Mouse (Mus musculus): ENCODE data around the gene Tmem141. TPM values are rescaled to one million over a fixed set of nuclear protein-coding genes. Genes with fewer than 3 reads are reported as not detected.

Gene Tmem141
- polyA plus RNA-seq, 1 experiment = 32.6 TPM

- TF ChIP-seq POLR2A (IDR thresholded peaks at IDR 0.05; ENCODE audit: insufficient read length, low read depth) (no peak), POLR2AphosphoS2 (IDR thresholded peaks at IDR 0.05; ENCODE audit: insufficient read length, low read depth) (peak; percentile 57), CEBPB (IDR thresholded peaks at IDR 0.05; ENCODE audit: insufficient read depth, poor library complexity, severe bottlenecking) (no peak)
- Histone ChIP-seq H3K4me3 (no peak overlapping the region), H3K79me2 (ENCODE audit: control insufficient read depth, insufficient read depth) (no peaks in the 10 kb centered on the region), H3K4me2 (ENCODE audit: low read depth) (no peak overlapping the region), H3K27me3 (ENCODE audit: control insufficient read depth, insufficient read depth, insufficient read length) (no peaks in the 10 kb centered on the region), H3K36me3 (ENCODE audit: control insufficient read depth, insufficient read depth) (peaks cover 31% of the 10 kb centered on the region), H3ac (ENCODE audit: control insufficient read depth, insufficient read length) (no peak overlapping the region)
Observed at GRCm38 (mm10) chr2:25588227-25588907, 33.4 kb downstream of the Tmem141 start.

GRCm38 (mm10) chr2:25587290-25587689, 34.5 kb downstream of the Tmem141 start:
- Histone ChIP-seq H3ac (ENCODE audit: control insufficient read depth, insufficient read length) (no peak overlapping the region), H3K27me3 (ENCODE audit: control insufficient read depth, insufficient read depth, insufficient read length) (no peaks in the 10 kb centered on the region), H3K4me2 (ENCODE audit: low read depth) (no peak overlapping the region), H3K36me3 (ENCODE audit: control insufficient read depth, insufficient read depth) (peaks cover 27% of the 10 kb centered on the region), H3K79me2 (ENCODE audit: control insufficient read depth, insufficient read depth) (no peaks in the 10 kb centered on the region), H3K4me3 (no peak overlapping the region)
- TF ChIP-seq POLR2AphosphoS2 (IDR thresholded peaks at IDR 0.05; ENCODE audit: insufficient read length, low read depth) (peak; percentile 71), REST (IDR thresholded peaks at IDR 0.05; ENCODE audit: insufficient read depth, insufficient read length) (no peak), MYOD1 (IDR thresholded peaks at IDR 0.05; ENCODE audit: control insufficient read depth in 1 of 3, insufficient read length in 2 of 3, low read depth in 2 of 3) (no peak), USF1 (IDR thresholded peaks at IDR 0.05; ENCODE audit: low read depth) (no peak)

DNA sequence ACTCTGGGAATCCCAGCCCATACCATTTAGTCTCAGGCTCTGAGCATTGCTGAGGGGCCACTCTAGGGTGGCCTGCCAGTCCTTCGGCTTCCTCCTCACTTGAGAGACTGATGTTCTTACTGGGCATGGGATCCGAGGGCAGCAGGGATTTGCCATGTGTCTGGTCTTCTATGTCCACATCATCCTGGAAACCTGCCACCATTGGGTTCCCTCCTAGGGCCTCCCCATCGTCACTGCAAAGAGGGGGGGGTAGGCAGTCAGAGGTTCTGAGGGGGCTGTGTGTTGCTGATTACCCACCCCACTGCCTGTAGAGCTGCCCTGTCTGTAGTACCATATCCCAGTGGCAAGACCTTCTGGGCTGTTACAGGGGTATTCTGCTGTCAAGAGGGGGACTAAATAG, 36.2 kb downstream of the Tmem141 start:
- Histone ChIP-seq H3ac (ENCODE audit: control insufficient read depth, insufficient read length) (no peak overlapping the region), H3K36me3 (ENCODE audit: control insufficient read depth, insufficient read depth) (peaks cover 12% of the 10 kb centered on the region), H3K79me2 (ENCODE audit: control insufficient read depth, insufficient read depth) (no peaks in the 10 kb centered on the region), H3K27me3 (ENCODE audit: control insufficient read depth, insufficient read depth, insufficient read length) (no peaks in the 10 kb centered on the region), H3K4me3 (no peak overlapping the region), H3K4me2 (ENCODE audit: low read depth) (no peak overlapping the region)
- no peak for TF ChIP-seq POLR2A (IDR thresholded peaks at IDR 0.05; ENCODE audit: insufficient read length, low read depth)
- no peak for TF ChIP-seq TCF3 (IDR thresholded peaks at IDR 0.05; ENCODE audit: insufficient read length, low read depth)
- no peak for TF ChIP-seq MYOG (IDR thresholded peaks at IDR 0.05; ENCODE audit: control insufficient read depth in 1 of 3, insufficient read depth in 1 of 3, insufficient read length in 2 of 3, low read depth in 2 of 3)
- TF ChIP-seq MYOD1 (IDR thresholded peaks at IDR 0.05; ENCODE audit: control insufficient read depth in 1 of 3, insufficient read length in 2 of 3, low read depth in 2 of 3) = no peak
- TF ChIP-seq REST (IDR thresholded peaks at IDR 0.05; ENCODE audit: insufficient read depth, insufficient read length) = no peak
- no peak for TF ChIP-seq USF1 (IDR thresholded peaks at IDR 0.05; ENCODE audit: low read depth)
- no peak for TF ChIP-seq MAX (IDR thresholded peaks at IDR 0.05; ENCODE audit: low read depth)

- Histone ChIP-seq H3K4me2 (ENCODE audit: low read depth) (no peak overlapping the region), H3K36me3 (ENCODE audit: control insufficient read depth, insufficient read depth) (peaks cover 8% of the 10 kb centered on the region), H3ac (ENCODE audit: control insufficient read depth, insufficient read length) (no peak overlapping the region), H3K4me3 (no peak overlapping the region), H3K79me2 (ENCODE audit: control insufficient read depth, insufficient read depth) (no peaks in the 10 kb centered on the region), H3K27me3 (ENCODE audit: control insufficient read depth, insufficient read depth, insufficient read length) (no peaks in the 10 kb centered on the region)
- no peak for TF ChIP-seq E2F4 (IDR thresholded peaks at IDR 0.05; ENCODE audit: insufficient read depth)
Observed at GRCm38 (mm10) chr2:25584856-25585255, 36.9 kb downstream of the Tmem141 start.

GRCm38 (mm10) chr2:25584152-25584551, 37.7 kb downstream of the Tmem141 start:
- H3K4me2 ChIP-seq (ENCODE audit: low read depth) = no peak overlapping the region
- H3K36me3 ChIP-seq (ENCODE audit: control insufficient read depth, insufficient read depth) = peaks cover 5% of the 10 kb centered on the region
- H3K27me3 ChIP-seq (ENCODE audit: control insufficient read depth, insufficient read depth, insufficient read length) = no peaks in the 10 kb centered on the region
- H3K79me2 ChIP-seq (ENCODE audit: control insufficient read depth, insufficient read depth) = no peaks in the 10 kb centered on the region
- TF ChIP-seq USF1 (IDR thresholded peaks at IDR 0.05; ENCODE audit: low read depth) (no peak), SRF (IDR thresholded peaks at IDR 0.05; ENCODE audit: control insufficient read depth, insufficient read length, low read depth) (no peak), MYOG (IDR thresholded peaks at IDR 0.05; ENCODE audit: control insufficient read depth in 1 of 3, insufficient read depth in 1 of 3, insufficient read length in 2 of 3, low read depth in 2 of 3) (no peak), TCF12 (IDR thresholded peaks at IDR 0.05; ENCODE audit: insufficient read depth, poor library complexity, severe bottlenecking) (no peak), TCF3 (IDR thresholded peaks at IDR 0.05; ENCODE audit: insufficient read length, low read depth) (no peak), CEBPB (IDR thresholded peaks at IDR 0.05; ENCODE audit: insufficient read depth, poor library complexity, severe bottlenecking) (no peak), REST (IDR thresholded peaks at IDR 0.05; ENCODE audit: insufficient read depth, insufficient read length) (no peak), MYOD1 (IDR thresholded peaks at IDR 0.05; ENCODE audit: control insufficient read depth in 1 of 3, insufficient read length in 2 of 3, low read depth in 2 of 3) (no peak), E2F4 (IDR thresholded peaks at IDR 0.05; ENCODE audit: insufficient read depth) (no peak), POLR2AphosphoS2 (IDR thresholded peaks at IDR 0.05; ENCODE audit: insufficient read length, low read depth) (no peak), POLR2A (IDR thresholded peaks at IDR 0.05; ENCODE audit: insufficient read length, low read depth) (no peak), MAX (IDR thresholded peaks at IDR 0.05; ENCODE audit: low read depth) (no peak)
- H3ac ChIP-seq (ENCODE audit: control insufficient read depth, insufficient read length) = no peak overlapping the region
- no peak overlapping the region for H3K4me3 ChIP-seq

Measured in myocyte (in vitro differentiated cells).